Mouse (Mus musculus): Measurements from ENCODE around the gene Gm2564.
"Not testable (repeated sequence)": the region's sequence is repeated elsewhere in the genome, so short reads cannot be mapped to it uniquely, and the experiment has no call there.

Gm2564 gene

GRCm38 (mm10) chr4:42629419-42629818 lies at the start of gene Gm2564:
Gm2564 (plus strand) TSS chr4:42629719.
- not testable (repeated sequence) for DNase-seq (ENCODE audit: low read depth, low spot score)

GRCm38 (mm10) chr4:42611895-42612294 lies 17.6 kb upstream of the Gm2564 start, which contains the start of gene Gm10591:
Gm10591 (plus strand) TSS chr4:42612195.
- DNase-seq (ENCODE audit: low read depth, low spot score), result not testable (repeated sequence)

- DNase-seq (ENCODE audit: low read depth, low spot score), result not testable (repeated sequence)
These were observed 25.4 kb downstream of the Gm2564 start, which contains the start of gene Ccl27b for GRCm38 (mm10) chr4:42654951-42655350. Ccl27b (plus strand) TSS chr4:42655251.

- not testable (repeated sequence) for DNase-seq (ENCODE audit: low read depth, low spot score)
These were observed 32.3 kb downstream of the Gm2564 start, which contains the start of gene Il11ra2 for GRCm38 (mm10) chr4:42661793-42662192. Il11ra2 (minus strand) TSS chr4:42661893.

GRCm38 (mm10) chr4:42675415-42675814 lies 45.9 kb downstream of the Gm2564 start:
- DNase-seq (ENCODE audit: low read depth, low spot score), result not testable (repeated sequence)

GRCm38 (mm10) chr4:42679365-42679764 lies 49.8 kb downstream of the Gm2564 start:
- DNase-seq (ENCODE audit: low read depth, low spot score), result not testable (repeated sequence)

- DNase-seq (ENCODE audit: low read depth, low spot score), result not testable (repeated sequence)
These were observed 51.1 kb downstream of the Gm2564 start for GRCm38 (mm10) chr4:42680374-42681356.
